Mouse (Mus musculus) thymus, postnatal 0 days (tissue): Measurements from ENCODE around the gene Bcl6. TPM values are rescaled to one million over a fixed set of nuclear protein-coding genes. Genes with fewer than 3 reads are reported as not detected.

Experiments
- DNase-seq: peaks from one replicate; pipeline ENCODE4 v3.0.0-alpha.2; 2015; ENCODE audit warnings: low spot score
- polyA plus RNA-seq: library from polyadenylated mRNA; unstranded; fragments of >200 nt; fragmentation: Nextera tagmentation; extraction: Ambion mirVana; gene quantifications from 2 replicates; pipeline ENCODE4 v1.2.1, GENCODE M21; 2015

Gene Bcl6
- polyA plus RNA-seq, 1 experiment from 2014 or later = 15.1 TPM

- no peak for DNase-seq
These were observed 61.1 kb downstream of the Bcl6 start for GRCm38 (mm10) chr16:23927301-23928114.

DNA sequence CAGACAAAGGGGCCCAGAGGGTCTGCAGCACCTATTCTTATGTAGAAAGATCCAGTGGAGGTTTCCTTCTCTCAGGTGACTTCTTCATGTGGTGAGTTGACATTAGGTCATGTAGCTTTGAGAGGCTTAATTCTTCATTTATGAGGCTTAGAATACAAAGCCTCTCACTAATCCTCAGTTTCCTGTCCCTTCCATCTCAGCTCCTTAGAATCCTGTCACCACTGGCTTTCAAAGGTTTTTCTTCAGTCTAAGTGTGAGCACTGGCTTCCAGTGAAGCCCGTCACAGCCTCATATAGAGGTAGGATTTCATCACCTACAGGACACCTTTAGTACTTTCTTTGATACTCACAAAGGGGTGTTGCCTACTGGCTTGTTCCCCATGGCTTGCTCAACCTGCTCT lies 65.7 kb downstream of the Bcl6 start:
- no peak for DNase-seq

DNA sequence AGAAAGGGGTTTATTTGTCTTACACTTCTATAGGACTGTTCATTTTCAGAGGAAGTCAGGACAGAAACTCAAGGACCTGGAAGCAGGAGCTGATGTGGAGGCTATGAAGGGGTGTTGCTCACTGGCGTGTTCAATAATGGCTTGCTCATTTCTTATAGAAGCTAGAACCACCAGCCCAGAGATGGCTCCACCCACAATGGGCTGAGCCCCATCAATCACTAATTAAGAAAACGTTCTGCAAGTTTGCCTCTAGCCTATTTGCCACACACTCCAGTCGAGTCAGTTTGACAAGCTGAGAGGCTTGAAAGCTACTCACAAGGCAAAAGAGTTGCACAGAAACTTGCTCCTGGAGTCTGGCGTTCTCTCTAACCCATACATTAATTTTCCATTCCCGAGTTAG lies 67.0 kb downstream of the Bcl6 start:
- DNase-seq = no peak

DNA sequence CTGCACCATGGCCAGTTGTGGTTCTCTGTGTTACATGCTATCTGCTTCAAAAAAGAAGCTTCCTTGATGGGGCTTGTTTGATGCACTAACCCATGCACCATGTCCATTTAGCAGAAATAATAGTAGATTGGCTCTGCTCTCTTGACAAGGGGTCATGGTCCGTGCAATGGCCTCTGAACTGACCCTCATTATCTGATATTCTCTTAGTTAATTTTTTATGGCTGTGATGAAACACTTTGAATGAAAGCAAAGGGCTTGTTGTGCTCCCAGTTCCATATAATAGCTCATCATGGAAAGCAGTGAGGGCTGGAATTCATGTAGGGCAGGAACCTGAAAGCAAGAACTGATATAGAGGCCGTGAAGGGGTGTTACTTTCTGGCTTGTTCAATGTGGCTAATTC lies 69.2 kb downstream of the Bcl6 start:
- no peak for DNase-seq

Other genes starting within 250 kb of the Bcl6 start
- 2.7 and 3.1 TPM in 2 replicates for gene Sst, start 97.9 kb downstream of the Bcl6 start, polyA plus RNA-seq
- not detected in 2 replicates for gene Rtp2, start 56.5 kb downstream of the Bcl6 start, polyA plus RNA-seq
- gene Gm37419, start 370 bp downstream of the Bcl6 start, polyA plus RNA-seq = not detected in 2 replicates